Mouse (Mus musculus) hindlimb bud, embryonic 11.5 days (tissue): Measurements from ENCODE around the gene 4833427G06Rik.
"Not testable (repeated sequence)": the region's sequence is repeated elsewhere in the genome, so short reads cannot be mapped to it uniquely, and the experiment has no call there.

Experiments
- DNase-seq: peaks from one replicate; pipeline ENCODE4 v3.0.0-alpha.2; 2012; ENCODE audit warnings: low read depth, low spot score; ENCODE audit errors: extremely low spot score

4833427G06Rik gene

GRCm38 (mm10) chr9:51101756-51102425 is at the start of gene 4833427G06Rik:
Gene 4833427G06Rik (minus strand): TSS chr9:51102078.
- DNase-seq, result peak; percentile 30

- DNase-seq, result no peak
Measured at GRCm38 (mm10) chr9:51147294-51147693, 45.4 kb upstream of the 4833427G06Rik start.

- no peak for DNase-seq
Measured at GRCm38 (mm10) chr9:51146496-51146895, 44.6 kb upstream of the 4833427G06Rik start.

GRCm38 (mm10) chr9:51144218-51144617 is 42.3 kb upstream of the 4833427G06Rik start:
- DNase-seq, result no peak

- no peak for DNase-seq
Measured at GRCm38 (mm10) chr9:51143437-51143836, 41.6 kb upstream of the 4833427G06Rik start.

GRCm38 (mm10) chr9:51140711-51141110 is 38.8 kb upstream of the 4833427G06Rik start:
- no peak for DNase-seq

GRCm38 (mm10) chr9:51139401-51139800 is 37.5 kb upstream of the 4833427G06Rik start:
- not testable (repeated sequence) for DNase-seq

GRCm38 (mm10) chr9:51138301-51138700 is 36.4 kb upstream of the 4833427G06Rik start:
- DNase-seq, result no peak

- no peak for DNase-seq
Measured at GRCm38 (mm10) chr9:51137836-51138235, 36.0 kb upstream of the 4833427G06Rik start.

GRCm38 (mm10) chr9:51137432-51137831 is 35.6 kb upstream of the 4833427G06Rik start:
- no peak for DNase-seq

- no peak for DNase-seq
Measured at GRCm38 (mm10) chr9:51136985-51137384, 35.1 kb upstream of the 4833427G06Rik start.

- DNase-seq, result no peak
Measured at GRCm38 (mm10) chr9:51114767-51115166, 12.9 kb upstream of the 4833427G06Rik start.

GRCm38 (mm10) chr9:51105751-51106150 is 3.9 kb upstream of the 4833427G06Rik start:
- no peak for DNase-seq

- no peak for DNase-seq
Measured at GRCm38 (mm10) chr9:51103808-51104514, 2.1 kb upstream of the 4833427G06Rik start.

- no peak for DNase-seq
Measured at GRCm38 (mm10) chr9:51102963-51103807, 1.3 kb upstream of the 4833427G06Rik start.

GRCm38 (mm10) chr9:51096306-51096705 is 5.6 kb downstream of the 4833427G06Rik start:
- DNase-seq, result no peak

GRCm38 (mm10) chr9:51093697-51094096 is 8.2 kb downstream of the 4833427G06Rik start:
- DNase-seq, result no peak

- no peak for DNase-seq
Measured at GRCm38 (mm10) chr9:51081614-51082013, 20.3 kb downstream of the 4833427G06Rik start.

GRCm38 (mm10) chr9:51076979-51077315 is 24.9 kb downstream of the 4833427G06Rik start, which contains the start of gene Layn:
Gene Layn (minus strand): TSS chr9:51077094.
- peak; percentile 39 for DNase-seq

GRCm38 (mm10) chr9:51076300-51076978 is 25.4 kb downstream of the 4833427G06Rik start:
- DNase-seq, result no peak

- no peak for DNase-seq
Measured at GRCm38 (mm10) chr9:51075780-51076179, 26.1 kb downstream of the 4833427G06Rik start.
